Mouse (Mus musculus) midbrain, embryonic 16.5 days (tissue): ENCODE data around the gene Nhlrc4. TPM values are rescaled to one million over a fixed set of nuclear protein-coding genes. Genes with fewer than 3 reads are reported as not detected.

Experiments used
- ATAC-seq: fragments of 200-750 bp; cut with Nextera tagmentation; 2 replicates; pipeline ENCODE4 v1.8.0; 2017; ENCODE audit warnings: moderate TSS enrichment
- H3K27ac ChIP-seq: fragments of 300-500 bp; sonication (generic); 2 replicates; pipeline ENCODE4 v1.5.1; 2014; ENCODE audit warnings: mild to moderate bottlenecking, low read length, mixed read lengths
- H3K27me3 ChIP-seq: fragments of 300-500 bp; sonication (generic); 2 replicates; pipeline ENCODE4 v1.6.1; 2014; ENCODE audit warnings: low read depth, low read length, mixed read lengths; ENCODE audit not compliant: control insufficient read depth, insufficient read depth
- H3K36me3 ChIP-seq: fragments of 300-500 bp; sonication (generic); 2 replicates; pipeline ENCODE4 v1.6.1; 2014; ENCODE audit warnings: mild to moderate bottlenecking, low read length, moderate library complexity, mixed read lengths; ENCODE audit not compliant: control insufficient read depth, insufficient read depth
- H3K4me1 ChIP-seq: fragments of 300-500 bp; sonication (generic); 2 replicates; pipeline ENCODE4 v1.6.1; 2014; ENCODE audit warnings: mild to moderate bottlenecking, low read length, mixed read lengths; ENCODE audit not compliant: control insufficient read depth, insufficient read depth
- H3K4me2 ChIP-seq: fragments of 300-500 bp; sonication (generic); 2 replicates; pipeline ENCODE4 v1.6.1; 2014; ENCODE audit warnings: mild to moderate bottlenecking, low read length, mixed read lengths
- H3K4me3 ChIP-seq: fragments of 300-500 bp; sonication (generic); 2 replicates; pipeline ENCODE4 v1.5.1; 2014; ENCODE audit warnings: low read depth, mild to moderate bottlenecking, low read length, moderate library complexity, mixed read lengths
- H3K9ac ChIP-seq: fragments of 300-500 bp; sonication (generic); 2 replicates; pipeline ENCODE4 v1.6.1; 2014; ENCODE audit warnings: low read depth, low read length, mixed read lengths
- H3K9me3 ChIP-seq: fragments of 300-500 bp; sonication (generic); replicated peaks from 2 replicates; pipeline ENCODE4 v1.6.1; 2014; ENCODE audit warnings: mild to moderate bottlenecking, low read length, mixed read lengths; ENCODE audit not compliant: control insufficient read depth, poor library complexity, severe bottlenecking
- WGBS: fragments of 180-500 bp; shearing (Covaris S2); extraction: QIAGEN DNeasy Blood & Tissue Kit; methylation state at CpG from one replicate; pipeline ENCODE4 v1.1.7; 2014; 5-methylcytosine and 5-hydroxymethylcytosine counted together
- polyA plus RNA-seq: library from polyadenylated mRNA; unstranded; fragments of >200 nt; fragmentation: Nextera tagmentation; extraction: Ambion mirVana; gene quantifications from 2 replicates; pipeline ENCODE4 v1.2.1, GENCODE M21; 2015

Nhlrc4 gene
- polyA plus RNA-seq, 1 experiment from 2014 or later: 0.78 TPM

GRCm38 (mm10) chr17:25919144-25919785 lies 25.5 kb downstream of the Nhlrc4 start, which contains the start of gene Rab40c:
Gene Rab40c (minus strand): TSS chr17:25919727.
- WGBS: under 1% methylated on average over 58 of the region's 78 CpGs
- ATAC-seq: peak; percentile 16
- H3K27me3 ChIP-seq: no peaks in the 10 kb centered on the region
- peaks cover 23% of the 10 kb centered on the region for H3K4me1 ChIP-seq
- no peaks in the 10 kb centered on the region for H3K9me3 ChIP-seq
- H3K4me3 ChIP-seq: peak within 1 kb of the TSS; percentile 92
- H3K36me3 ChIP-seq: peaks cover 3% of the 10 kb centered on the region; the same call in 1 of the 2 replicates
- peak within 1 kb of the TSS; percentile 84 for H3K27ac ChIP-seq
- H3K4me2 ChIP-seq: peak within 1 kb of the TSS; percentile 76
- H3K9ac ChIP-seq: peak within 1 kb of the TSS; percentile 91

- no peak for ATAC-seq
- no peak overlapping the region for H3K27ac ChIP-seq
- WGBS: 91% methylated on average over 9 of the region's 9 CpGs
Observed at GRCm38 (mm10) chr17:25918037-25918750, 26.6 kb downstream of the Nhlrc4 start.

GRCm38 (mm10) chr17:25916931-25917647 lies 27.7 kb downstream of the Nhlrc4 start:
- no peak for ATAC-seq
- H3K27ac ChIP-seq: no peak overlapping the region
- H3K4me1 ChIP-seq: peaks cover 23% of the 10 kb centered on the region
- H3K27me3 ChIP-seq: no peaks in the 10 kb centered on the region
- H3K9me3 ChIP-seq: no peaks in the 10 kb centered on the region
- H3K4me3 ChIP-seq: no peak overlapping the region
- WGBS: 90% methylated on average over 8 of the region's 8 CpGs
- peaks cover 3% of the 10 kb centered on the region; the same call in 1 of the 2 replicates for H3K36me3 ChIP-seq
- H3K9ac ChIP-seq: no peak overlapping the region
- no peak overlapping the region for H3K4me2 ChIP-seq

More at GRCm38 (mm10) chr17:25918037-25918750, 26.6 kb downstream of the Nhlrc4 start:
- peaks cover 23% of the 10 kb centered on the region for H3K4me1 ChIP-seq
- peak overlapping the region; percentile 92 for H3K4me3 ChIP-seq
- peak overlapping the region; percentile 91 for H3K9ac ChIP-seq
- H3K27me3 ChIP-seq: no peaks in the 10 kb centered on the region
- H3K9me3 ChIP-seq: no peaks in the 10 kb centered on the region
- peak overlapping the region; percentile 76 for H3K4me2 ChIP-seq
- peaks cover 3% of the 10 kb centered on the region; the same call in 1 of the 2 replicates for H3K36me3 ChIP-seq

- no peaks in the 10 kb centered on the region for H3K9me3 ChIP-seq
- WGBS: 87% methylated on average over 4 of the region's 4 CpGs
- peaks cover 23% of the 10 kb centered on the region for H3K4me1 ChIP-seq
- H3K27me3 ChIP-seq: no peaks in the 10 kb centered on the region
- no peak overlapping the region for H3K4me3 ChIP-seq
- ATAC-seq: no peak
- no peak overlapping the region for H3K9ac ChIP-seq
- H3K27ac ChIP-seq: no peak overlapping the region
- H3K36me3 ChIP-seq: peaks cover 3% of the 10 kb centered on the region; the same call in 1 of the 2 replicates
- no peak overlapping the region for H3K4me2 ChIP-seq
Observed at GRCm38 (mm10) chr17:25914295-25914694, 30.5 kb downstream of the Nhlrc4 start.

GRCm38 (mm10) chr17:25913877-25914275 lies 30.9 kb downstream of the Nhlrc4 start:
- Histone ChIP-seq H3K9ac (no peak overlapping the region), H3K36me3 (peaks cover 3% of the 10 kb centered on the region; the same call in 1 of the 2 replicates), H3K27ac (no peak overlapping the region), H3K9me3 (no peaks in the 10 kb centered on the region), H3K4me3 (no peak overlapping the region), H3K4me1 (peaks cover 23% of the 10 kb centered on the region), H3K27me3 (no peaks in the 10 kb centered on the region), H3K4me2 (no peak overlapping the region)
- no peak for ATAC-seq
- WGBS: 84% methylated on average over 1 of the region's 1 CpGs

- Histone ChIP-seq H3K27ac (no peak overlapping the region), H3K36me3 (peaks cover 3% of the 10 kb centered on the region; the same call in 1 of the 2 replicates), H3K9me3 (no peaks in the 10 kb centered on the region), H3K27me3 (no peaks in the 10 kb centered on the region), H3K4me1 (peaks cover 19% of the 10 kb centered on the region), H3K9ac (no peak overlapping the region), H3K4me2 (no peak overlapping the region), H3K4me3 (no peak overlapping the region)
- ATAC-seq: no peak
- 91% methylated on average over 14 of the region's 14 CpGs for WGBS
Observed at GRCm38 (mm10) chr17:25913186-25913876, 31.4 kb downstream of the Nhlrc4 start.

GRCm38 (mm10) chr17:25911816-25912215 lies 32.9 kb downstream of the Nhlrc4 start:
- ATAC-seq: no peak
- Histone ChIP-seq H3K9me3 (no peaks in the 10 kb centered on the region), H3K27ac (no peak overlapping the region), H3K9ac (no peak overlapping the region), H3K36me3 (peaks cover 3% of the 10 kb centered on the region; the same call in 1 of the 2 replicates), H3K4me2 (no peak overlapping the region), H3K4me3 (no peak overlapping the region), H3K27me3 (no peaks in the 10 kb centered on the region), H3K4me1 (peaks cover 5% of the 10 kb centered on the region; the same call in 1 of the 2 replicates)
- WGBS: 91% methylated on average over 4 of the region's 4 CpGs

- no peak overlapping the region for H3K9ac ChIP-seq
- no peak overlapping the region for H3K4me2 ChIP-seq
- no peak overlapping the region for H3K4me3 ChIP-seq
- H3K27ac ChIP-seq: no peak overlapping the region
- H3K36me3 ChIP-seq: no peaks in the 10 kb centered on the region
- no peaks in the 10 kb centered on the region for H3K27me3 ChIP-seq
- no peak for ATAC-seq
- H3K4me1 ChIP-seq: no peaks in the 10 kb centered on the region
- H3K9me3 ChIP-seq: no peaks in the 10 kb centered on the region
- 83% methylated on average over 2 of the region's 2 CpGs for WGBS
Observed at GRCm38 (mm10) chr17:25907640-25908039, 37.1 kb downstream of the Nhlrc4 start.
